Mouse (Mus musculus) hindbrain, embryonic 15.5 days (tissue): ENCODE data around the gene Dtwd1. TPM values are rescaled to one million over a fixed set of nuclear protein-coding genes. Genes with fewer than 3 reads are reported as not detected.
"Not testable (repeated sequence)": the region's sequence is repeated elsewhere in the genome, so short reads cannot be mapped to it uniquely, and the experiment has no call there.

ENCODE experiments used
- ATAC-seq: fragments of 200-750 bp; cut with Nextera tagmentation; 2 replicates; pipeline ENCODE4 v1.8.0; 2017; ENCODE audit warnings: low read depth, moderate number of reproducible peaks, moderate TSS enrichment; ENCODE audit not compliant: low FRiP score
- H3K27ac ChIP-seq: fragments of 300-500 bp; sonication (generic); replicated peaks from 2 replicates; pipeline ENCODE4 v1.5.1; 2015; ENCODE audit warnings: mild to moderate bottlenecking, inconsistent platforms
- H3K27me3 ChIP-seq: fragments of 300-500 bp; sonication (generic); 2 replicates; pipeline ENCODE4 v1.6.1; 2015; ENCODE audit warnings: control low read depth, inconsistent platforms
- H3K36me3 ChIP-seq: fragments of 300-500 bp; sonication (generic); 2 replicates; pipeline ENCODE4 v1.6.1; 2015; ENCODE audit warnings: control low read depth, inconsistent platforms
- H3K4me1 ChIP-seq: fragments of 300-500 bp; sonication (generic); replicated peaks from 2 replicates; pipeline ENCODE4 v1.6.1; 2015; ENCODE audit warnings: control low read depth, inconsistent platforms
- H3K4me2 ChIP-seq: fragments of 300-500 bp; sonication (generic); 2 replicates; pipeline ENCODE4 v1.6.1; 2015; ENCODE audit warnings: moderate library complexity, mild to moderate bottlenecking, inconsistent platforms
- H3K4me3 ChIP-seq: fragments of 300-500 bp; sonication (generic); 2 replicates; pipeline ENCODE4 v1.5.1; 2015; ENCODE audit warnings: mild to moderate bottlenecking, inconsistent platforms
- H3K9ac ChIP-seq: fragments of 300-500 bp; sonication (generic); 2 replicates; pipeline ENCODE4 v1.6.1; 2015; ENCODE audit warnings: inconsistent platforms
- H3K9me3 ChIP-seq: fragments of 300-500 bp; sonication (generic); 2 replicates; pipeline ENCODE4 v1.6.1; 2016; ENCODE audit warnings: control low read depth, inconsistent platforms
- WGBS: fragments of 180-500 bp; shearing (Covaris S2); methylation state at CpG from one replicate; pipeline ENCODE4 v1.1.7; 2015; 5-methylcytosine and 5-hydroxymethylcytosine counted together
- polyA plus RNA-seq: library from polyadenylated mRNA; unstranded; fragments of >200 nt; fragmentation: Nextera tagmentation; extraction: Ambion mirVana; gene quantifications from 2 replicates; pipeline ENCODE4 v1.2.1, GENCODE M21; 2015

The Dtwd1 gene
- polyA plus RNA-seq, 1 experiment from 2014 or later, result 16.1 TPM

- not testable (repeated sequence) for H3K27ac ChIP-seq, H3K4me2 ChIP-seq, H3K9ac ChIP-seq, ATAC-seq, H3K4me3 ChIP-seq, H3K27me3 ChIP-seq, H3K4me1 ChIP-seq, H3K36me3 ChIP-seq, H3K9me3 ChIP-seq
- WGBS, result 95% methylated on average over 3 of the region's 3 CpGs
Measured at GRCm38 (mm10) chr2:126214800-126215199, 62.9 kb downstream of the Dtwd1 start, which contains the start of gene Gm17555. Gene Gm17555 (plus strand): TSS chr2:126215100.

Other genes starting within 250 kb of the Dtwd1 start
- 0.39 and 0.83 TPM in 2 replicates for gene Fgf7, start 117.5 kb upstream of the Dtwd1 start, polyA plus RNA-seq
- gene Fam227b, start 137 bp upstream of the Dtwd1 start, polyA plus RNA-seq, result not detected in 2 replicates
- gene Gm17555, start 63.0 kb downstream of the Dtwd1 start, polyA plus RNA-seq, result not detected in 2 replicates